Mouse (Mus musculus): ENCODE measurements around the gene Maml2.

DNA sequence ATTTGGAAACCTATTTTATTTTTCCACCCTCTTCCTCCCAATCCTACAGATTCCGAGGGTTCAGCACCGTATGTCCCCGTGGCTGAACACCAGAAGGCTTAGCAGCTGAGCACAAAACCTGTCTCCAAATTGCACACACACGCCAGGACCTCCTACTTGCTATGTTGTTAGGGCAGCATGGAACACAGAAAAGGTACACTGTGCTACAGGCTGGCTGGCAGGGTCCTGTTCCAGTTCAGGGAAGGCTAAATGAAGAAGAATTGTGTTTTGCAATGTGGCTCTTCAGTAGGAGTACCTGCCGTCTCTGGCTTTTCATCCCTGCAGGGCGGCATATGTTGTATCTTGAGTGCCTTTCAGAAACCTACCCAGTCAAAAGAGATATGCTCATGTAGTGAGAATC is 300.0 kb downstream of the Maml2 start:
- TF ChIP-seq CTCF (IDR thresholded peaks at IDR 0.05; ENCODE audit: low read depth) (no peak), EP300 (IDR thresholded peaks at IDR 0.05; ENCODE audit: low read depth) (no peak)
